Mouse (Mus musculus): ENCODE results near the gene Gemin2.

The Gemin2 gene

GRCm38 (mm10) chr12:59060322-59060721 lies 47.1 kb downstream of the Gemin2 start:
- no peak for DNase-seq

- peak; percentile 76 for DNase-seq
These were observed 47.9 kb downstream of the Gemin2 start, which contains the start of gene Trappc6b for GRCm38 (mm10) chr12:59060993-59061595. Trappc6b (minus strand) TSS chr12:59061472.

- no peak for DNase-seq
These were observed 51.6 kb downstream of the Gemin2 start for GRCm38 (mm10) chr12:59064837-59065236.

- no peak for DNase-seq
These were observed 52.6 kb downstream of the Gemin2 start for GRCm38 (mm10) chr12:59065776-59066175.

GRCm38 (mm10) chr12:59066448-59067077 lies 53.4 kb downstream of the Gemin2 start, which contains the start of gene Pnn:
Pnn (plus strand) TSS chr12:59066884.
- peak; percentile 96 for DNase-seq

- DNase-seq = peak; percentile 73
These were observed 53.9 kb downstream of the Gemin2 start for GRCm38 (mm10) chr12:59067095-59067494.

- DNase-seq = no peak
These were observed 55.6 kb downstream of the Gemin2 start for GRCm38 (mm10) chr12:59068791-59069190.

GRCm38 (mm10) chr12:59072286-59072685 lies 59.1 kb downstream of the Gemin2 start:
- DNase-seq = no peak

- no peak for DNase-seq
These were observed 60.9 kb downstream of the Gemin2 start for GRCm38 (mm10) chr12:59074052-59074451.

GRCm38 (mm10) chr12:59076996-59077395 lies 63.8 kb downstream of the Gemin2 start:
- no peak for DNase-seq

GRCm38 (mm10) chr12:59077883-59078282 lies 64.7 kb downstream of the Gemin2 start:
- no peak for DNase-seq

Data from thymus, postnatal 14 days (tissue).